Comparison of ENCODE assay signal across 8 mouse cellular contexts in the genomic region with DNA sequence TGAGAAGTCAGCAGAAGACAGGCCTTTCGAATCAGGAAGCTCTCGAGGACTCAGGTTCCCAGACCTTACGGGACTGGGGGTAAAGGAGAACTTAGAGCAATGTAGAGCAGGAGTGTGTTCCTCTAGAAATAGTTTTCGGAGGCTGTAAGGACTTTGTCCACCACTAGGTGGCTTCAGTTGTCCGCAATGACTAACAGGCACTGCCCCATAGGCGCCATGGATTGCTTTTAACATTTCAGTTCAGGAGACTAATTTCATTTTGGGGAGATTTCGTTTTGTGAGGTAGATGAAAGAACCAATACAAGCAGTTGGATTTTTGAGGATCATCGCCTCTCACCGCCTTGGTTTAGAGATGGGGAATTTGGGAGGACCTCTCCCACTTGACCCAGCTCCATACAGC.
A peak's percentile ranks its signal among the peaks of the same experiment; 100 is the strongest.
DNase-seq lines count a peak whose midpoint lies in the region; ATAC-seq and TF ChIP-seq lines count a peak whose summit lies in the region.

No protein-coding gene starts in this region.

- no peaks in the 10 kb centered on the region for H3K36me3 ChIP-seq in G1E (replicated peaks)
- H3K36me3 ChIP-seq in neural tube, embryonic 14.5 days (ENCODE audit: control insufficient read depth, insufficient read depth, low read length) = no peaks in the 10 kb centered on the region

- TF ChIP-seq CTCF in left cerebral cortex, adult 2 months (IDR thresholded peaks at IDR 0.05) = peak; percentile 77
- TF ChIP-seq CTCF in G1E (IDR thresholded peaks at IDR 0.05; ENCODE audit: low read depth, low read length) = no peak; the same call in 1 of the 2 replicates

- ATAC-seq in G1E (ENCODE audit: extremely low read depth, insufficient number of reproducible peaks, low FRiP score, poor library complexity, severe bottlenecking) = no peak; the same call in 1 of the 2 replicates
- peak; percentile 63 for ATAC-seq in neural tube, embryonic 14.5 days (ENCODE audit: low read depth)
- no peak; the same call in 1 of the 2 replicates for ATAC-seq in erythroid progenitor cell, adult 5-6 weeks (replicated peaks; ENCODE audit: low FRiP score, poor library complexity, severe bottlenecking)

- no peak overlapping the region for H3K4me2 ChIP-seq in neural tube, embryonic 14.5 days (ENCODE audit: low read depth, low read length)

- WGBS in neural tube, embryonic 14.5 days = 53% methylated on average over 9 of the region's 9 CpGs

- H3K27me3 ChIP-seq in G1E (ENCODE audit: insufficient read depth, low read length) = no peaks in the 10 kb centered on the region; the same call in none of the 2 replicates
- H3K27me3 ChIP-seq in neural tube, embryonic 14.5 days (ENCODE audit: control insufficient read depth, insufficient read depth, low read length) = no peaks in the 10 kb centered on the region

- no peaks in the 10 kb centered on the region for H3K4me1 ChIP-seq in G1E (ENCODE audit: insufficient read depth, low read depth, low read length)
- H3K4me1 ChIP-seq in neural tube, embryonic 14.5 days (ENCODE audit: control insufficient read depth, insufficient read depth, low read length) = no peaks in the 10 kb centered on the region

- H3K27ac ChIP-seq in left cerebral cortex, adult 2 months = no peak overlapping the region
- no peak overlapping the region for H3K27ac ChIP-seq in neural tube, embryonic 14.5 days (ENCODE audit: low read depth, low read length)

- DNase-seq in left cerebral cortex, adult 2 months (ENCODE audit: extremely low spot score in 1 of 2, low spot score in 2 of 2) = peak; percentile 23 to 29
- no peak for DNase-seq in left cerebral cortex, adult 11 months (ENCODE audit: low spot score)
- DNase-seq in G1E (ENCODE audit: low spot score) = peak; percentile 11
- DNase-seq in c-Kit-positive CD71-negative TER-119-negative erythroid progenitor cells, embryonic 14.5 days (ENCODE audit: low read depth) = peak; percentile 35
- peak; percentile 45 for DNase-seq in forelimb bud, embryonic 11.5 days (ENCODE audit: low read depth, low spot score)
- DNase-seq in left cerebral cortex, postnatal 10 days (ENCODE audit: extremely low spot score in 1 of 2, low spot score in 2 of 2) = peak; percentile 34 to 42

- H3K4me3 ChIP-seq in left cerebral cortex, adult 2 months = no peak overlapping the region
- H3K4me3 ChIP-seq in G1E (ENCODE audit: low read depth, low read length) = no peak overlapping the region
- H3K4me3 ChIP-seq in neural tube, embryonic 14.5 days (ENCODE audit: low read depth, low read length) = no peak overlapping the region

- H3K9ac ChIP-seq in neural tube, embryonic 14.5 days (replicated peaks; ENCODE audit: low read depth, low read length) = no peak overlapping the region

- H3K9me3 ChIP-seq in G1E (replicated peaks) = no peaks in the 10 kb centered on the region
- no peaks in the 10 kb centered on the region for H3K9me3 ChIP-seq in neural tube, embryonic 14.5 days (ENCODE audit: control insufficient read depth, low read length)

- intact Hi-C loops in left cerebral cortex, adult 2 months (cut with DNase I) = loop anchor here (5.0 kb wide), 1 partner anchor 592 kb away; no protein-coding TSS in a partner anchor
- intact Hi-C loops in left cerebral cortex, postnatal 10 days (cut with DNase I) = no loop called here
